Mouse (Mus musculus) midbrain, postnatal 0 days (tissue): ENCODE measurements around the gene Tal1. TPM values are rescaled to one million over a fixed set of nuclear protein-coding genes. Genes with fewer than 3 reads are reported as not detected.

Experiments used
- ATAC-seq: fragments of 200-750 bp; cut with Nextera tagmentation; 2 replicates; pipeline ENCODE4 v1.8.0; 2017; ENCODE audit warnings: moderate number of reproducible peaks, mild to moderate bottlenecking, moderate TSS enrichment, moderate library complexity; ENCODE audit not compliant: low FRiP score
- DNase-seq: peaks from one replicate; pipeline ENCODE4 v3.0.0-alpha.2; 2015; ENCODE audit warnings: low spot score
- H3K27ac ChIP-seq: fragments of 300-500 bp; sonication (generic); 2 replicates; pipeline ENCODE4 v1.5.1; 2014; ENCODE audit warnings: low read depth, mild to moderate bottlenecking, low read length, mixed read lengths
- H3K27me3 ChIP-seq: fragments of 300-500 bp; sonication (generic); 2 replicates; pipeline ENCODE4 v1.6.1; 2014; ENCODE audit warnings: low read length, control low read depth, mixed read lengths; ENCODE audit not compliant: insufficient read depth
- H3K36me3 ChIP-seq: fragments of 300-500 bp; sonication (generic); 2 replicates; pipeline ENCODE4 v1.6.1; 2014; ENCODE audit warnings: low read length, control low read depth, mixed read lengths; ENCODE audit not compliant: insufficient read depth
- H3K4me1 ChIP-seq: fragments of 300-500 bp; sonication (generic); 2 replicates; pipeline ENCODE4 v1.6.1; 2014; ENCODE audit warnings: mild to moderate bottlenecking, control low read depth, antibody characterized with exemption, low read length, mixed read lengths; ENCODE audit not compliant: insufficient read depth
- H3K4me2 ChIP-seq: fragments of 300-500 bp; sonication (generic); 2 replicates; pipeline ENCODE4 v1.6.1; 2014; ENCODE audit warnings: low read depth, mild to moderate bottlenecking, low read length, mixed read lengths; ENCODE audit not compliant: poor library complexity, severe bottlenecking
- H3K4me3 ChIP-seq: fragments of 300-500 bp; sonication (generic); 2 replicates; pipeline ENCODE4 v1.5.1; 2014; ENCODE audit warnings: low read depth, mild to moderate bottlenecking, low read length, moderate library complexity
- H3K9ac ChIP-seq: fragments of 300-500 bp; sonication (generic); replicated peaks from 2 replicates; pipeline ENCODE4 v1.6.1; 2014; ENCODE audit warnings: mild to moderate bottlenecking, low read length, moderate library complexity, mixed read lengths; ENCODE audit not compliant: poor library complexity, severe bottlenecking
- H3K9me3 ChIP-seq: fragments of 300-500 bp; sonication (generic); 2 replicates; pipeline ENCODE4 v1.6.1; 2016; ENCODE audit warnings: low read length, control low read depth
- CTCF ChIP-seq: IDR thresholded peaks from 2 replicates; pipeline ENCODE4 v1.5.1; 2016; ENCODE audit warnings: antibody characterized with exemption, mild to moderate bottlenecking
- WGBS: fragments of 180-500 bp; shearing (Covaris S2); extraction: QIAGEN DNeasy Blood & Tissue Kit; methylation state at CpG from one replicate; pipeline ENCODE4 v1.1.7; 2014; 5-methylcytosine and 5-hydroxymethylcytosine counted together
- polyA plus RNA-seq: library from polyadenylated mRNA; unstranded; fragments of >200 nt; fragmentation: Nextera tagmentation; extraction: Ambion mirVana; gene quantifications from 2 replicates; pipeline ENCODE4 v1.2.1, GENCODE M21; 2015
- total RNA-seq: library from RNA; depleted of rRNA; stranded (reverse); fragments of >200 nt; gene quantifications from 2 replicates; pipeline ENCODE4 v1.2.3, GENCODE M21; 2014; rRNA removed

Gene Tal1
- total RNA-seq (64.8 and 73.5 TPM in 2 replicates), polyA plus RNA-seq (6.6 and 6.8 TPM in 2 replicates)

- Histone ChIP-seq H3K36me3 (no peaks in the 10 kb centered on the region), H3K9me3 (no peaks in the 10 kb centered on the region), H3K4me3 (peak within 1 kb of the TSS; percentile 42), H3K27me3 (peaks cover 35% of the 10 kb centered on the region), H3K27ac (peak within 1 kb of the TSS; percentile 84), H3K4me2 (peak within 1 kb of the TSS; percentile 46), H3K4me1 (0 out of 2 replicates have a peak, but pooled peaks cover 3% of the 10 kb centered on the region), H3K9ac (peak within 1 kb of the TSS; percentile 69)
- 1% methylated on average over 58 of the region's 60 CpGs for WGBS
- TF ChIP-seq CTCF: no peak
- ATAC-seq: peak; percentile 64
- DNase-seq: no peak
Observed at GRCm38 (mm10) chr4:115056371-115056920, at the start of gene Tal1. TSS of gene Tal1 (plus strand) at chr4:115056426.

DNA sequence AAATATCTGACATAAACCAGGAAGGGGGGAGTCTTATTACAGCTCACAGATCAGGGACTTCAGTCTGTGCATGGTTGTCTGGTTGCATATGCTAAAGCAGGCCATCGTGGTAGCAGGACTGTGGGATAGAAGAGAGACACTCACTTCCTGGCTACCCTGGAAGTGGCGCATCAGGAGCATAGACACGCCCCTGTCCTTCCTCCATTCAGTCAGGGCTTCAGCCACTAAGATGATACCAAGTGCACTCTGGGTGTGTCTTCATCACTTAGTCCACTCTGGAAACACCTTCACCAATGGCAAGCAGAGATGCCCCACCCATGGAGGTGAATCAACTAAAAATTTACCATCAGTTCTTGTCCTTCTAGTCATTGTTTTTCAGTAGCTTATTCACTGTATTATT lies 42.0 kb upstream of the Tal1 start:
- H3K27ac ChIP-seq: no peak overlapping the region
- no peak for DNase-seq
- no peaks in the 10 kb centered on the region for H3K36me3 ChIP-seq
- WGBS: 95% methylated on average over 3 of the region's 3 CpGs
- no peak overlapping the region for H3K9ac ChIP-seq
- H3K4me1 ChIP-seq: no peaks in the 10 kb centered on the region
- no peak overlapping the region for H3K4me3 ChIP-seq
- no peak for ATAC-seq
- TF ChIP-seq CTCF: no peak
- no peaks in the 10 kb centered on the region for H3K9me3 ChIP-seq
- H3K4me2 ChIP-seq: no peak overlapping the region
- H3K27me3 ChIP-seq: no peaks in the 10 kb centered on the region

- WGBS: 94% methylated on average over 3 of the region's 3 CpGs
- DNase-seq (no peak), ATAC-seq (no peak)
- Histone ChIP-seq H3K4me1 (no peaks in the 10 kb centered on the region), H3K4me3 (no peak overlapping the region), H3K9me3 (no peaks in the 10 kb centered on the region), H3K27ac (no peak overlapping the region), H3K4me2 (no peak overlapping the region), H3K9ac (no peak overlapping the region), H3K27me3 (no peaks in the 10 kb centered on the region), H3K36me3 (no peaks in the 10 kb centered on the region)
- no peak for TF ChIP-seq CTCF
Observed at GRCm38 (mm10) chr4:115019997-115020396, 36.2 kb upstream of the Tal1 start.

GRCm38 (mm10) chr4:115035043-115035442 lies 21.2 kb upstream of the Tal1 start:
- TF ChIP-seq CTCF: no peak
- WGBS: 79% methylated on average over 6 of the region's 6 CpGs
- Histone ChIP-seq H3K4me2 (no peak overlapping the region), H3K9ac (no peak overlapping the region), H3K36me3 (no peaks in the 10 kb centered on the region), H3K4me3 (no peak overlapping the region), H3K27me3 (no peaks in the 10 kb centered on the region), H3K9me3 (no peaks in the 10 kb centered on the region), H3K27ac (no peak overlapping the region), H3K4me1 (no peaks in the 10 kb centered on the region)
- ATAC-seq: no peak
- DNase-seq: no peak

DNA sequence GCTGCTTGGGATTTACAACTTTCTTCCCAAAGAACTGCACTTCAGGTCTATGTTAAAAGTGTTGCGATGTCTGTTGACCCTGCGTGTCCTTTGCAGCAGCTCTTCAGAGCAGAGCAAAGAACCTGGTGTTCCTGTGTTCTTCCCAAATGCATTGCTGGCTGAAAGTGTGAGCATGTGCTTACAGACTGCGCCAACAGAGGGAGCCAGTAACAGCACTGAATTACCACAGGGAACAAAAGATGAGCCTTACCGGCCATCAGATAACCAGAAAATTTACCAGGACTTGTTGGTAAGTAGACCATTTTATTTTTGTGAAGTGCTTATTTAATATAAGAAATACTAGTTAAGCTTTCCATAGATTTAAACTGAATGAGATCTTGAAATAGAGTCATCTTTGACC lies 18.0 kb upstream of the Tal1 start:
- no peak overlapping the region for H3K9ac ChIP-seq
- H3K4me1 ChIP-seq: no peaks in the 10 kb centered on the region
- H3K36me3 ChIP-seq: no peaks in the 10 kb centered on the region
- WGBS: 30% methylated on average over 4 of the region's 4 CpGs
- no peak overlapping the region for H3K4me2 ChIP-seq
- peak; percentile 87 for TF ChIP-seq CTCF
- ATAC-seq: no peak
- no peak overlapping the region for H3K4me3 ChIP-seq
- H3K27me3 ChIP-seq: no peaks in the 10 kb centered on the region
- H3K9me3 ChIP-seq: no peaks in the 10 kb centered on the region
- no peak overlapping the region for H3K27ac ChIP-seq
- peak; percentile 56 for DNase-seq

GRCm38 (mm10) chr4:115045621-115046020 lies 10.6 kb upstream of the Tal1 start:
- DNase-seq: no peak
- H3K4me3 ChIP-seq: no peak overlapping the region
- no peaks in the 10 kb centered on the region for H3K4me1 ChIP-seq
- H3K4me2 ChIP-seq: no peak overlapping the region
- no peak overlapping the region for H3K9ac ChIP-seq
- 79% methylated on average over 3 of the region's 3 CpGs for whole genome bisulfite sequencing
- ATAC-seq: no peak
- H3K36me3 ChIP-seq: no peaks in the 10 kb centered on the region
- peaks cover 11% of the 10 kb centered on the region; the same call in 1 of the 2 replicates for H3K27me3 ChIP-seq
- no peaks in the 10 kb centered on the region for H3K9me3 ChIP-seq
- no peak for TF ChIP-seq CTCF
- no peak overlapping the region for H3K27ac ChIP-seq
